Mouse (Mus musculus) left cerebral cortex, postnatal 10 days (tissue): ENCODE measurements at regions not wholly inside any gene's neighbourhood (a gene's known extent, or its start where the extent isn't known, plus 50 kb on each side); places are given as distances from the start of the nearest gene placed in this dataset.
"Not testable (repeated sequence)": the region's sequence is repeated elsewhere in the genome, so short reads cannot be mapped to it uniquely, and the experiment has no call there.

Experiments used
- DNase-seq, 2 experiments: peaks; one replicate each; pipeline ENCODE4 v3.0.0; 2021 to 2022; ENCODE audit warnings: low spot score in 2 of 2, mixed read lengths in 1 of 2; ENCODE audit errors: extremely low spot score in 1 of 2
- intact Hi-C: fragments of 180-260 bp; cut with DNase I; formaldehyde crosslinking; loops from one replicate; pipeline ENCODE4 v1.15.1; 2025

GRCm38 (mm10) chr17:41264512-41265222, 329.8 kb upstream of the Cenpq start:
- DNase-seq = no peak
- intact Hi-C loops = no loop called here

DNA sequence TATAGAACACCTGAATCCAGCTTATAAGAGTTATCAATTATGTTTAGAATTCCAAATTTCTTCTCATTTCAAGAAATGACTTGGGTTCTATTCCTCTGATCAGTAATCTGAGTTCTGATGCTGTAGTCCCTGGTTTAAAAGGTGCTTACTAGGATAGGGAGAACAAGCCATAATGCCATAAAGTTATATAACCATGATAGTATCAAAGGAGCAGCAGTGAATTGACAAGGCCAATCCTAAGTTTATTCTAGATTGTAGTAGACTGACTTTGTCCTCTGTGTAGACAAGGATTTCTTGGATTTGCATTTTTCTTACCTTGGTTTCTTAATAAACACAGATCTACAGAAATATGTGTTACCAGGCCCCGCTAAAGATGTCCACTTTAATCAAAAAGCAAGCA, 326.6 kb upstream of the Cenpq start:
- intact Hi-C loops = no loop called here
- DNase-seq = no peak

DNA sequence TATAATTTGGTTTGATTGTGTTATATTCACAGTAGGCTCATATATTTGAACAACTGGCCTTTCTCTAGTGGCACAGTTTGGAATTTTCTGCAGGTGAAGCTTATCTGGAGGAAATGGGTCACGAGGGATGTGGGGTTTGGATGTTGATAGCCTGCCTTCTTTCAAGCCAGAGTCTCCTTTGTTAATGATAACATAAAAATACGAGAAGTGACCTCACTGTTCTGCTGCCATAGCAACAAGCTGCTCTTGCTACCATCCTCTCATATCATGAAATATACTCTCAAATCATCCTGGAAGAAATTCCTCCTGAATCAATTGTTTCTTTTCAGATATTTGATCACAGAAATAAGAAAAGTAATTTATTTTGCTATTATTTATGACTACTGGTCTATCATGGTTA, 313.6 kb upstream of the Cenpq start:
- no peak for DNase-seq
- intact Hi-C loops = no loop called here

DNA sequence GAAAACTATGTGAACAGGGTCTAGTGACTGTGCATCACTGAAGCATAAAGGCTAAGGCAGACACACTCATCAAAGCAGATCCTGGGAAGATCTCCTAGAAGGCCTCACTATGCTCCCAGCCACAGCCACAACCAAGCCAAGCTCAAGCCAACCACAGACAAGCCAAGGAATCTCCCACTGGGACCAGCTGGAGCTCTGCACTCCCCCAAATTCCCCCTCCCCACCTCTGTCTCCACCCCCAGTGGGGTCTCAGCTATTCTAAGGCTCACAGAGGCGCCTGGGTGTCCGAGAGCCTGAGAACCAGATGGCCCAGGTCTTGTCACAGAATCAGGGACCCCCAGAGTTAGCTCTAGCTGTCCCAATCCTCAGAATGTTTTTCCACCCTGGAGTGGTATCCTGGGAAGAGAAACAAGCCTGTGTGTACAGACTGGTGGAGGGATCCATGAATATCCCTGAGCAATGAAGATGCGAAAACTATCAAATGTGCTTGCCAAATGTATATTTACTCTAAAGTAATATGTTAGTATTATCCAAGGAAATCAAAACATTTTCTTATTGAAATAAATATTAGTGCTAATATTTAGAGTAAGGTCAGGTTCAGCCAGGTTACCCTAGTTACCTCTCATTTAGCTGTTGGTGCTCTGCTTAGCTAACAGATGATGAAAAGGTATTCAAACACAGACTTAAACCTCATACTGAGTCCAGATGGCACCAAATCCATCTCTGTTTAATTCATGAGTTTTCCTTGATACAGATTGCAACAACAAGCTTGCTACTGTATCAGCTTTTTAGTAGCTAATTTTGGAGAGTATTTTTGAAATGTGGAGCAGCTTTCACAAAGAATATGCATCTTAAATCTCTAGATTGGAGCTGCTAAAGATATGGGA, 292.5 kb upstream of the Cenpq start:
- DNase-seq = peak in 1 of 2 experiments; percentile 13
- intact Hi-C loops = no loop called here

DNA sequence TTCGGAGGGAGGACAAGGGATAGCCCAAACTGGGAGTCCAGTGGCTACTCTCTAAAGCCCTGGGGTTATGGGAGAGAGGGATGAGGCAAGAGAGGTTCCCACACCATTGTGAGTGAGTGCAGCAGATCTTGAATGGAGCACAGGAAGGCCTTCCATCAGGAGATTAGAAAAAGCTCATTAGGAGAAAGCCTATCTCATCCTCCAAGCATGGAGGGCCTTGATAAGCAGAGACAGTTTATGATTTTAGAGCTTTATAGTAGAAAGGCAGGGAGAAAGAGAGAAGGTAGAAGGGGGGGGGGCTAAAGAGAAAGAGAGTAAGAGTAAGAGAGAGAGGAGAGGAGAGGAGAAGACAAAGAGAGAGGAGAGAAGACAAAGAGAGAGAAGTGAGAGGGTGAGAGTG, 282.0 kb upstream of the Cenpq start:
- no peak for DNase-seq
- intact Hi-C loops = no loop called here

- intact Hi-C loops, DNase-seq: not testable (repeated sequence)
Observed at GRCm38 (mm10) chr17:41199417-41199816, 264.6 kb upstream of the Cenpq start.

DNA sequence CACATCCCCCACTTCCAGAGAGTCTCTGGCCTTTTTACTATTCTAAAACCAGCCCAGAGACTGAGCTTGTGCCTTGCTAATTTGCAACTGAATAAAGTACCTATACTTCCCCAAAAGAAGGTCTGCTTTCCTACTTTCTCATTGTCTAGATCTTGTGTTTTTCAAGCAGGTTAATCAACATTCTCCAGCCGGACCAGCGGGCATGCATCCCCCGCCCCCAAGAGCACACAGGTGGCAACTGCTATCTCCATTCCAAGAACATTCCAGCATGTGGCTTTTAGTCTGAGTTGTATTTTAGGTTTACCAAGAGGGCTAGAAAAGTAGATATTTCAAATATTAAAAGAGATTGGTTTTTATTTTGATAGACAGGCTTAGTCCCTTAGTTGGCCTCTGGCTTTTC, 255.5 kb upstream of the Cenpq start:
- DNase-seq, intact Hi-C loops: not testable (repeated sequence)

DNA sequence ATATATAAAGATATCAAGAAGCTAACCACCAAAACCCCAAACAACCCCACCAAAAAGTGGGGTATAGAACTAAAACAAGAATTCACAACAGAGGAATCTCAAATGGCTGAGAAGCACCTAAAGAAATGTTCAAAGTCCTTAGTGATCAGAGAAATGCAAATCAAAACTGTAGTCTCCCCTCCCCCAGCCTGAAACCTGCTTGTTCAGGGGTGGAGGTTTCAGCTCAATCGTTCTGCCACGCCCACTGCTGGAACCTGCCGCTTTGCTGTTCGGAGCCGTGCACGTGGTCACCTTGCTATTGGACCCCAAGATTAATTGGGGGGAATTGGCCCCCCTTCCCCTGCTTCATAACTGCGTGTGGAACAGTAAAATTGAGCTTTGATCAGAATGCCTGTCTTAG, 251.8 kb upstream of the Cenpq start:
- DNase-seq, intact Hi-C loops: not testable (repeated sequence)

GRCm38 (mm10) chr17:41184751-41185150, 249.9 kb upstream of the Cenpq start:
- no peak for DNase-seq
- intact Hi-C loops = no loop called here

DNA sequence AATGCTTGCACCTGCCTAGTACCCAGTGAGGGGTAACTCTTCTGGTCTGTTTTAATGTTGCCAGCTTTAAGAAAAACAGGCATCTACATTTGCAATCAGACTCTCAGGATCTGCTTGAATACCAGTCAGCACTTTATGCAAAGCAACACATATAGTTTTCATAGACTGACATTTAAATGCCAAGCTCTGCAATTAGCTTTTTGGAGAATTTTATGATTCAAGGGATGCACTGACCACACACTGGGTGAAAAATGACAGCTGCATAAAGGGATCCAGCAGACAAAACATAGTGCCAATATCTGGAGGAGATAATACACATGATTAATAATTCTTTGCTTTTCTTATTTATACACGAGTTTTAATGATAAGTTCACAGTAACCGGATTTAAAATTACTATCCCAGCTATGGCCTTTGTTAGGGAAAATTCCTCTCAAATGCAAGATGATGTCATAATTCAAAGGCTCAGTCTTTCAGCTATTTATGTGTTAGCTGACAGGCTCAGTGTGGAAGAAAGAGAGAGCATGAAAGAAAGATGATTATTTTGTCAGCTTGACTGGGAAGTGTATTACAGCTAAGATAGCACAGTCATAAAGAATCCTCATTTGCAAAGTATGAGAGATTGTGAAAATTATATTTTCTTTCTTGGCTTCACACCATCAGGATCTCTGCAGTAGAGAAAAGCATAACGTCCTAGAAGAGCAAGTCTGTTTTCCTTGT, 219.0 kb upstream of the Cenpq start:
- intact Hi-C loops = no loop called here
- no peak for DNase-seq

DNA sequence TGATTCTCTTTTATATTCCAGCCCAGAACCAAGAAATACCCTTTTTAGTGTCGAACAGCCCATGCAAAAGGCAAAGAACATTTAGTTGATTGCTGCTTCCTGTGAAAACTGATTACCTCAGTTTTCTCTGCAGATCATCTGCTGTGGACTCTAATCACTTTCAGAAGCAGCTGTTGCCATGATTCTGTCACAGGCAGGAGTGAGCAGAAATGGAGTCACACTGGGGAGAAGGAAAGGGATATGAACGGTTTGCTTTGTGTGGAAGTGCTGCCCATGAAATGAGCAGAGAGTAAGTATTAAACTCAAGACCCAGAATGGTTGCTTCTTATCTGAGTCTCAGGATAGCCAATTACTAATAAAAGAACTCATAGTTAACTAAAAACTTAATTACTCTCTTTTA, 217.6 kb upstream of the Cenpq start:
- DNase-seq = no peak
- intact Hi-C loops = no loop called here

GRCm38 (mm10) chr17:41144523-41144922, 209.7 kb upstream of the Cenpq start:
- intact Hi-C loops = no loop called here
- DNase-seq = no peak

GRCm38 (mm10) chr17:41125582-41125981, 190.7 kb upstream of the Cenpq start:
- intact Hi-C loops = no loop called here
- DNase-seq = no peak

- no peak for DNase-seq
- intact Hi-C loops = no loop called here
Observed at GRCm38 (mm10) chr17:41122939-41123338, 188.1 kb upstream of the Cenpq start.

GRCm38 (mm10) chr17:41103980-41104379, 169.1 kb upstream of the Cenpq start:
- intact Hi-C loops = no loop called here
- DNase-seq = no peak

GRCm38 (mm10) chr17:41070874-41071273, 136.0 kb upstream of the Cenpq start:
- intact Hi-C loops = no loop called here
- DNase-seq = no peak
